Mouse (Mus musculus) heart, embryonic 14.5 days (tissue): ENCODE measurements around the gene Olfr1286. TPM values are rescaled to one million over a fixed set of nuclear protein-coding genes. Genes with fewer than 3 reads are reported as not detected.

Experiments used
- ATAC-seq: fragments of 200-750 bp; cut with Nextera tagmentation; 2 replicates; pipeline ENCODE4 v1.8.0; 2017; ENCODE audit warnings: low read depth, moderate TSS enrichment; ENCODE audit not compliant: insufficient number of reproducible peaks, insufficient read depth, low FRiP score
- H3K27ac ChIP-seq, 2 experiments: fragments of 200-500 bp in 1 of 2; fragments of 300-500 bp in 1 of 2; sonication (generic) in 1 of 2; replicated peaks in 1 of 2; 2 replicates each; pipeline ENCODE4 v1.5.1; 2012 to 2014; ENCODE audit warnings: low read depth in 2 of 2, low read length in 2 of 2, control low read depth in 1 of 2, mild to moderate bottlenecking in 1 of 2, mixed read lengths in 1 of 2; ENCODE audit not compliant: control insufficient read depth in 1 of 2, insufficient read depth in 1 of 2
- H3K27me3 ChIP-seq: fragments of 300-500 bp; sonication (generic); 2 replicates; pipeline ENCODE4 v1.6.1; 2014; ENCODE audit warnings: mild to moderate bottlenecking, low read length, control low read depth; ENCODE audit not compliant: control insufficient read depth, insufficient read depth
- H3K36me3 ChIP-seq: fragments of 300-500 bp; sonication (generic); 2 replicates; pipeline ENCODE4 v1.6.1; 2014; ENCODE audit warnings: mild to moderate bottlenecking, control low read depth, low read length, mixed read lengths; ENCODE audit not compliant: control insufficient read depth, insufficient read depth
- H3K4me1 ChIP-seq, 2 experiments: fragments of 200-500 bp in 1 of 2; fragments of 300-500 bp in 1 of 2; sonication (generic) in 1 of 2; 2 replicates each; pipeline ENCODE4 v1.6.1; 2012 to 2014; ENCODE audit warnings: low read length in 2 of 2, control low read depth in 1 of 2, mixed read lengths in 1 of 2; ENCODE audit not compliant: control insufficient read depth in 2 of 2, insufficient read depth in 2 of 2
- H3K4me2 ChIP-seq: fragments of 300-500 bp; sonication (generic); 2 replicates; pipeline ENCODE4 v1.6.1; 2014; ENCODE audit warnings: mild to moderate bottlenecking, low read length
- H3K4me3 ChIP-seq, 2 experiments: fragments of 200-500 bp in 1 of 2; fragments of 300-500 bp in 1 of 2; sonication (generic) in 1 of 2; 2 replicates each; pipeline ENCODE4 v1.5.1; 2012 to 2014; ENCODE audit warnings: low read length in 2 of 2, mild to moderate bottlenecking in 2 of 2, control low read depth in 1 of 2, low read depth in 1 of 2, moderate library complexity in 1 of 2; ENCODE audit not compliant: control insufficient read depth in 1 of 2, insufficient read depth in 1 of 2
- H3K9ac ChIP-seq: fragments of 300-500 bp; sonication (generic); 2 replicates; pipeline ENCODE4 v1.6.1; 2014; ENCODE audit warnings: mild to moderate bottlenecking, low read length
- H3K9me3 ChIP-seq: fragments of 300-500 bp; sonication (generic); 2 replicates; pipeline ENCODE4 v1.6.1; 2016; ENCODE audit warnings: low read length, control low read depth; ENCODE audit not compliant: control insufficient read depth
- WGBS: fragments of 180-500 bp; shearing (Covaris S2); extraction: QIAGEN DNeasy Blood & Tissue Kit; methylation state at CpG from one replicate; pipeline ENCODE4 v1.1.7; 2014; 5-methylcytosine and 5-hydroxymethylcytosine counted together
- polyA plus RNA-seq: library from polyadenylated mRNA; unstranded; fragments of >200 nt; fragmentation: Nextera tagmentation; extraction: Ambion mirVana; gene quantifications from 2 replicates; pipeline ENCODE4 v1.2.1, GENCODE M21; 2014

The Olfr1286 gene
- not detected in 2 replicates for polyA plus RNA-seq

- 58% methylated on average over 1 of the region's 1 CpGs for WGBS
- Histone ChIP-seq H3K9ac (no peak within 1 kb of the TSS), H3K36me3 (no peaks in the 10 kb centered on the region), H3K4me1 (no peaks in the 10 kb centered on the region), H3K27me3 (no peaks in the 10 kb centered on the region), H3K4me3 (no peak within 1 kb of the TSS), H3K27ac (no peak within 1 kb of the TSS), H3K4me2 (no peak within 1 kb of the TSS), H3K9me3 (no peaks in the 10 kb centered on the region)
- ATAC-seq: no peak
These were observed at the start of gene Olfr1286 for GRCm38 (mm10) chr2:111422931-111423330. Gene Olfr1286, minus strand, starts transcription at chr2:111423115.

- no peak within 1 kb of the TSS for H3K4me3 ChIP-seq
- no peaks in the 10 kb centered on the region for H3K9me3 ChIP-seq
- H3K4me2 ChIP-seq: no peak within 1 kb of the TSS
- no peaks in the 10 kb centered on the region for H3K27me3 ChIP-seq
- H3K36me3 ChIP-seq: no peaks in the 10 kb centered on the region
- no peaks in the 10 kb centered on the region for H3K4me1 ChIP-seq
- H3K9ac ChIP-seq: no peak within 1 kb of the TSS
- WGBS: 52% methylated on average over 1 of the region's 1 CpGs
- no peak for ATAC-seq
- no peak within 1 kb of the TSS for H3K27ac ChIP-seq
These were observed 25.9 kb upstream of the Olfr1286 start, which contains the start of gene Olfr1287 for GRCm38 (mm10) chr2:111448842-111449241. Gene Olfr1287, plus strand, starts transcription at chr2:111449142.

GRCm38 (mm10) chr2:111375222-111375621, 47.7 kb downstream of the Olfr1286 start, which contains the start of gene Olfr1284:
Gene Olfr1284, plus strand, starts transcription at chr2:111375522.
- H3K4me3 ChIP-seq: no peak within 1 kb of the TSS
- no peak within 1 kb of the TSS for H3K9ac ChIP-seq
- H3K36me3 ChIP-seq: no peaks in the 10 kb centered on the region
- no peaks in the 10 kb centered on the region for H3K4me1 ChIP-seq
- no peak within 1 kb of the TSS for H3K4me2 ChIP-seq
- no peak for ATAC-seq
- H3K27me3 ChIP-seq: no peaks in the 10 kb centered on the region
- H3K27ac ChIP-seq: no peak within 1 kb of the TSS
- no peaks in the 10 kb centered on the region for H3K9me3 ChIP-seq
- 76% methylated on average over 1 of the region's 1 CpGs for WGBS

Other genes with a start within 250 kb of the Olfr1286 start
- not detected in 2 replicates for gene 4930430A15Rik, start 193.5 kb downstream of the Olfr1286 start, polyA plus RNA-seq
- gene Olfr1275, start 187.8 kb downstream of the Olfr1286 start, polyA plus RNA-seq: not detected in 2 replicates
- not detected in 2 replicates for gene Olfr1276, start 168.6 kb downstream of the Olfr1286 start, polyA plus RNA-seq
- not detected in 2 replicates for gene Olfr1277, start 149.0 kb downstream of the Olfr1286 start, polyA plus RNA-seq
- not detected in 2 replicates for gene Olfr1278, start 133.0 kb downstream of the Olfr1286 start, polyA plus RNA-seq
- gene Olfr1279, start 122.5 kb downstream of the Olfr1286 start, polyA plus RNA-seq: not detected in 2 replicates
- gene Olfr1280, start 109.1 kb downstream of the Olfr1286 start, polyA plus RNA-seq: not detected in 2 replicates
- not detected in 2 replicates for gene Olfr1281, start 96.6 kb downstream of the Olfr1286 start, polyA plus RNA-seq
- gene Olfr1282, start 87.0 kb downstream of the Olfr1286 start, polyA plus RNA-seq: not detected in 2 replicates
- not detected in 2 replicates for gene Olfr1283, start 56.3 kb downstream of the Olfr1286 start, polyA plus RNA-seq
- gene Olfr1284, start 47.6 kb downstream of the Olfr1286 start, polyA plus RNA-seq: not detected in 2 replicates
- not detected in 2 replicates for gene Olfr1287, start 26.0 kb upstream of the Olfr1286 start, polyA plus RNA-seq
- not detected in 2 replicates for gene Olfr1288, start 51.0 kb upstream of the Olfr1286 start, polyA plus RNA-seq
- not detected in 2 replicates for gene Olfr1289, start 57.7 kb upstream of the Olfr1286 start, polyA plus RNA-seq
- gene Olfr1290, start 70.7 kb upstream of the Olfr1286 start, polyA plus RNA-seq: not detected in 2 replicates
- gene Olfr1291-ps1, start 74.1 kb upstream of the Olfr1286 start, polyA plus RNA-seq: not detected in 2 replicates
- gene Olfr1293-ps, start 102.1 kb upstream of the Olfr1286 start, polyA plus RNA-seq: not detected in 2 replicates
- gene Olfr1294, start 117.2 kb upstream of the Olfr1286 start, polyA plus RNA-seq: not detected in 2 replicates
- gene Olfr1295, start 146.6 kb upstream of the Olfr1286 start, polyA plus RNA-seq: not detected in 2 replicates
- gene Olfr1297, start 203.4 kb upstream of the Olfr1286 start, polyA plus RNA-seq: not detected in 2 replicates
- gene Olfr1298, start 226.1 kb upstream of the Olfr1286 start, polyA plus RNA-seq: not detected in 2 replicates
- not detected in 2 replicates for gene Olfr1299, start 238.3 kb upstream of the Olfr1286 start, polyA plus RNA-seq